Mouse (Mus musculus) testis, adult 2 months (tissue): ENCODE data around the gene Uggt1.

ENCODE experiments used
- CTCF ChIP-seq: fragments of 200-500 bp; IDR thresholded peaks from 2 replicates; pipeline ENCODE4 v1.5.1; 2012; ENCODE audit warnings: low read depth, mild to moderate bottlenecking, inconsistent platforms, low read length, moderate library complexity; ENCODE audit not compliant: control insufficient read depth, insufficient read depth, insufficient replicate concordance
- POLR2A ChIP-seq: fragments of 200-500 bp; IDR thresholded peaks from 2 replicates; pipeline ENCODE4 v1.6.1; 2012; ENCODE audit warnings: low read depth, mild to moderate bottlenecking, inconsistent platforms, low read length, moderate library complexity; ENCODE audit not compliant: control insufficient read depth

GRCm38 (mm10) chr1:36267595-36267994 lies 23.1 kb upstream of the Uggt1 start:
- no peak for TF ChIP-seq CTCF
- no peak for TF ChIP-seq POLR2A
